Mouse (Mus musculus) cerebellum, postnatal 10 days (tissue): Measurements from ENCODE around the gene Epas1.

Experiments
- DNase-seq, 2 experiments: peaks; one replicate each; pipeline ENCODE4 v3.0.0; 2021; ENCODE audit warnings: mixed read lengths in 2 of 2

The Epas1 gene

DNA sequence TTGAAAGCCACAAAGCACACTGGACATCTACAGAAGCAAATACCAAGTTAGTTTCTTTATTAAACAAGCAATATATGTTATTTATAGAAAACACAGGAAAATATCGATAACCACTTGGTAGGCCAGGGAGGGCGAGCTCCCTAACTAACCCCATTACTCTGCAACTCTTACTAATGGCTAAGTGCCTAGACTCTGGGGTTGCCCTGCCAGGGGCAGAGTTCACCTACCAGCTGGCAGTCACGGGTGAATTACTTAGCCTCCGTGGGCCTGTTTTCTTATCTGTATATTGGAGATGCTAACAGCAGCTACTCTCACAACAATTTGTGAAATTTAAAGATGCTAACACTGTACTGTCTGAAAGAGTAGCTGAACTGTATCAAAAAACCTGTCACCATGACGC, 42.3 kb downstream of the Epas1 start:
- DNase-seq, result no peak

DNA sequence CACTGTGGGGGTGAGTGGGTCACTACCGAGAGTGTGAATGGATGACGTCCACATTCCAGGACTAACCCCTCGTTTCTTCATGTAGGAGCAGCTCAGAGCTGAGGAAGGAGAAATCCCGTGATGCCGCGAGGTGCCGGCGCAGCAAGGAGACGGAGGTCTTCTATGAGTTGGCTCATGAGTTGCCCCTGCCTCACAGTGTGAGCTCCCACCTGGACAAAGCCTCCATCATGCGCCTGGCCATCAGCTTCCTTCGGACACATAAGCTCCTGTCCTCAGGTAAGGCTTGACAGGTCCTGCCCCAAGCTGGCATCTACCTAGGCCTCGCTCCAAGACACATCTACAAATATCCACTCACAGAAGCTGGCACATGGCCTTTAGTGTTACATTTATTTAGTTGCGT, 43.5 kb downstream of the Epas1 start:
- DNase-seq, result no peak

DNA sequence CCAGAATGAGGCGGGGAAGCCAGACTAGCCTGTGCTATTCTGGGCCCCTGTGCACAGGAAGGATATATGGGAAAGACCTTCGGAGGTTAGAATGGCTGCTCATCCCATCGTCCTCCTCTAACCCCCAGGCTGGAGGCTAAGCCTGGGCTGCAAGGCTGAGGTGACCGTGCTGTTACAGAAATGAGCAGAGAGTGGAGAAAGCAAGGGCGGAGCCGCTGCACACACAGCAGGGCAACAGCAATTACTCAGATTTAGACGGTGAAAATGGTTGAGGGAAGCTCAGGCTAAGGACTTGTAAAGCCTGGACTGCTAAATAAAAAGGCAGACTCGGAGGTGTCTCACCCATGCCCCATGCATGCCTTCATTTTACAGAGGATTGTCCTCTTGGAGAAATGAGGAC, 45.0 kb downstream of the Epas1 start:
- no peak for DNase-seq

DNA sequence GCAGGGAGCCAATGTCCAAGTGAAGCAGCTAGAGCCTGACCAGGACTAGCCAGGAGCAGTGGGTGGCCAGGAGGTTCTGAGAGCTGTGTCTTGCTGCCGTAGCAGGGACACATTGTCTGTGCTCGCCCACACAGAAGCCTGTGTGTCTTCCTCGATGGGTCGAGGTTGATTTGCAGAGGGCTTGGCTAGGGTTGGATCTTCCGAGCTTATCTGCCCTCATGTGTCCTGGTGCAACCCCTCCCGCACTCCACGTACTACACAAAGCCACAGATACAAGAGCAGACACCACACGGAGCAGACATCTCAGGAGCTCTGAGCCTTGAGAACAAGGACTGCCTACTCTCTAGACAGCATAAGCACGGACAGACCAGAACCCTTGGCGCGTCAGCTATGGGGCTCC, 45.5 kb downstream of the Epas1 start:
- no peak for DNase-seq

DNA sequence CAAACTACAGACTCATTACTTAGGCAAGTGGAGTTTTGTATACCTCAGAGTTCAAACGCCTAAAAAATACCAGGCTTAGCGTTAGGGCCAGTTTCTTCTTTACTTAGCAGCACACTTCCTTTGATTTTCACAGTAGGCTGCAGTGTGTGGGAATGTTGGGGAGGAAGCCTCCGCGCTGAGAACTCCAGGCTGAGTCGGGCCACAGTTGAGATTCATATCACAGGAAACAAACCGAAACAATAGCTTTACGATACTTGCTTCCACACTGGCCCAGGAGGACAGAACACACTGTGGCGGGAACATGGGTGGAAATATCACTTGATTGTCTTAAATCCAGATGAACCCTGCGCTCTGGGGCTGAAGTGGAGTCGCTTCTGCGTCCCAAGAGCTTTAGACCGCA, 47.0 kb downstream of the Epas1 start:
- no peak for DNase-seq

DNA sequence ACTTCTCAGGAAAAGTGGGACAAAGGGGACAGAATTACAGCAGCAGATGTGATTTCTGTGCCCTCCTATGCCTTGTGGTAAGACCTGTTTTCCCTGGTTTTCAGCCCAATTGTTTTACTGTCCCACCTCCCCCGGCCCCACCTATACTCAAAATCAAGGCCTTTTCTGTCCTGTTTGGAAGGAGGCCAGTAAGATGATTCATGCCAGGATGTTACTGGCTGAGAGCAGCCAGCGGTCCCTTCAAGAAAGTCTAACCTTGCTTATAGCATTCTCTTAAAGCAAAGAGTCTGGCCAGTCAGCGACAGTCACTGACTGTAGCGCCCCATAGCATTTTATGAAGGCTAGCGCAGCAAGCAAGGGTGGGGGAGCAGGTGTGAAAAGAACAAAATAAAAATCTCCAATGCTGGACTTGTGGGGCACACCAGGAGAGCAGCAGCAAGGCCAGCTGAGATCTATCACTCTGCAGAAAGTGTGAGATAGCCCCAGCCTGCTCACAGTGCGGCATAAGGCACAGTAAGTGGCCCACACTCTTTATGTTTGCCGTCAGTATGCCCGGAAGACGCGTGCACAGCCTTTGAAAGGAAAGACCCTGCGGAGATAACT, 47.8 kb downstream of the Epas1 start:
- peak; percentile 48 to 50 for DNase-seq

DNA sequence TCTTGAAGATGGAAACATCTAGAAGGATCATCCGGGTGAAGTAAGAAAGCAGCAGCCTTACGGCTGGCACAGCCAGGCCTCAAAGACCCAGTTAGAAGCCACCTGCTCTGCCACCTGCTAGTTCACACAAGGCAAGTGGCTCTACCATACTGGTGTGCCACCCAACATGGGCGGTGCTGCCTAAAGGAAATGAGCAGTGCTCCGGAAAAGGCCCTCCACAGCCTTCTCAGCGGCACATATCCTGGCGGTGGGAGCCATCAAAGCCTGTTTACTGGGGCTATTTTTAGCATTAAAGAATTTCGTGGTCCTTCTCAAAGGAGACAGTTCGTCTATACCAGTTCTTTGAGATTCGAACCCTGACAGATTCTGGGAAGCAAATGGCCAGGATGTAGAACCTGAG, 48.4 kb downstream of the Epas1 start:
- peak; percentile 33 to 41 for DNase-seq

DNA sequence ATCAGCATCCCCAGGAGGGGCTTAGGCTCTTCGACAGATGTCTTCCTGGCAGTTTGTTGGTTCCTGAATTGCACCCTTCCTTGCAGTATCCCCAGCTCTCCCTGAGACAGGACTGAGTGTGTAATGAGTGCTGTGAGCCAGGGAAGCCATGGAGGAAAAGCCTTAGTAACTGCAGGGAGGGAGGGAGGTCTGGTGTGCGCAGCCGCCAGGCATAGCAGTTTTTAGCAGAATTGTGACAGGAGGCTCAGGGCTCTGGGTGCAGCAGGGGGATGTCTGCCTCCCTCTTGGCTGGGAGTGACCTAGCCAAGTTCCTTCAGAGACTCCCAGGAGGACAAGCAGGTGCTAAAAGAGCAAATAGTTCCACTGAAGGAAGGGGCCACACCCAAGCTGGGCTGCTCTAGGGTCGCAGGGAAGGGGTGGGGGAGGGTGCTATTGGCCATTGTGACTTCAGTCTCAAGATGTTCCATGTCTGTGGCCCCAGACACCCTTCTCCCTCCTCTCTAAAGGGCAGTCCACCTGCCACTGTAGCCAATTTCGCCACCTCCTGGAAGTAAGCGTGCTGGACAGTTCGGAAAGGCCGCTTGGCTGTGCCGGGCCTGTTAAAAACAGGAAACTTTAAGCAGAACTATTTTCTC, 49.0 kb downstream of the Epas1 start:
- peak; percentile 36 to 45 for DNase-seq

DNA sequence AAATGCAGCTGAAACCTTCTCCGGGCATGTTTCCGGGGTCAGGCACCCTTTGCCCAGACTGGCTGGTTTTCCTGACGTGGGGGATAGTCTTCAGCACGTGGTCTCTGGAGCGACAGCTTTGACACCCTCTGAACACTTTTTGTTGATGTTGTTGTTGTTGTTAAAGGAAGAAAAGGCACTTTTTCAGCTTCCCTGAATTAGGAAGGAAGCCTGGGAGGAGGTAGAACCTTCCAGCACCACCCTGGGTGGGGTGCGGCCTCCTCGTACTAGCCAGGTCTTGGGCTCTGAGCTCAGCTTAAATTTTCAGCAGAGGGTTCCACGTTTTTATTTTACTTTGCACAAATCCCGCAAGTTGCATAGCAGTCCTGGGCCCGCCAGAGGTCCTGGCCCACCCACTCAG, 49.6 kb downstream of the Epas1 start:
- no peak for DNase-seq

DNA sequence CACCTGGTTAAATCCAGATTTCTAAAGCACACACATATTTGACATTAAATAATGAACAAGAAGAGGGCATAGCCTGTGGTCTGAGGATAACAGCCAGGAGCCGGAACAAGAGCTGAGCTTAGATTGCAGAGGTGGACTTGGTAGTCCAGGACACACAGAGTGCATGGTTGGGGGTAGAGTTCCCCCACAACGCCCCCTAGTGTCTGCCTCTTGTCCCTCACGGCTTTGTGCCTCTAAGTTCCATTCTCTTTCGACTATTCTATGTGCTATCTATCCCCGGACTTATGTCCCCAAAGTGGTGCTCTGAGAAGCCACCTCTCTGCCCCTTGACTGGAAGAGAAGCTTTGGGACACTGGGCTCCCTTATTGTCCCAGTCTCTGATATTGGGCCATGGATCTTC, 50.2 kb downstream of the Epas1 start:
- DNase-seq, result no peak

DNA sequence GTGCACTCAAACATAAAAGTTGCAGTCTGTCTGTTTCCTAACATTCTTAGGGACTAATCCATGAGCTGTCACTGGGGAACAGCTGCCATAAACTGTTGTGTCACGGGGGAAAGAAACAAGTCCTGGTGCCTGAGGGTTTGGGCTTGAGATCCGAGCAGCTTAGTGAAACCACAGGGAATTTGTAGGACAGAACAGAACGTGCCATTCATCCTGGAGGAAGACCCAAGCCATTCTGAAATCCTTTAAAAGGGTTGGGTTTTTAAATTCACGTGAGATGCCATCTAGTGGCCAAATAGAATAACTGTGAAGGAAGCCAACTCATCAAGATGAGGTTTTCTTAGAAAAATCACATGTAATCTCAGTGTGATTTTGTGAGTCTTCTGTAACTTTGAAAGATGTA, 58.5 kb downstream of the Epas1 start:
- DNase-seq, result peak; percentile 33 to 62

DNA sequence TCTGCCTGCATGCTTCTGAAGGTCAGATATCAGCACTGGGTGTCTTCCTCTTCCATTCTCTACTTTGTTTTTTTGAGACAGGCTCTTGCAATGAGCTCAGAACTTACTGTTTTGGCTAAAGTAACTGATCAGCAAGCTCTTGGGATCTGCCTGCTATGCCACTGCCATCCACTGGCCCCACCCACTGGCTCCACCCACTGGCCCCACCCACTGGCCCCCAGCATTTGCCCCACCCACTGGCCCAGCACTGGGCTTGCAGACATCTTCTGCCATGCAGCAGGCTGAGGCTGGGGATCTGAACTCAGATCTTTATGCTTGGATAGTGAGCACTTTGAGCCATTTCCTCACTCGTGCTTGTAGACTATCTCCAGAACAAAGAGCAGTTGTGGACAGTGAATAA, 60.8 kb downstream of the Epas1 start:
- DNase-seq, result no peak

DNA sequence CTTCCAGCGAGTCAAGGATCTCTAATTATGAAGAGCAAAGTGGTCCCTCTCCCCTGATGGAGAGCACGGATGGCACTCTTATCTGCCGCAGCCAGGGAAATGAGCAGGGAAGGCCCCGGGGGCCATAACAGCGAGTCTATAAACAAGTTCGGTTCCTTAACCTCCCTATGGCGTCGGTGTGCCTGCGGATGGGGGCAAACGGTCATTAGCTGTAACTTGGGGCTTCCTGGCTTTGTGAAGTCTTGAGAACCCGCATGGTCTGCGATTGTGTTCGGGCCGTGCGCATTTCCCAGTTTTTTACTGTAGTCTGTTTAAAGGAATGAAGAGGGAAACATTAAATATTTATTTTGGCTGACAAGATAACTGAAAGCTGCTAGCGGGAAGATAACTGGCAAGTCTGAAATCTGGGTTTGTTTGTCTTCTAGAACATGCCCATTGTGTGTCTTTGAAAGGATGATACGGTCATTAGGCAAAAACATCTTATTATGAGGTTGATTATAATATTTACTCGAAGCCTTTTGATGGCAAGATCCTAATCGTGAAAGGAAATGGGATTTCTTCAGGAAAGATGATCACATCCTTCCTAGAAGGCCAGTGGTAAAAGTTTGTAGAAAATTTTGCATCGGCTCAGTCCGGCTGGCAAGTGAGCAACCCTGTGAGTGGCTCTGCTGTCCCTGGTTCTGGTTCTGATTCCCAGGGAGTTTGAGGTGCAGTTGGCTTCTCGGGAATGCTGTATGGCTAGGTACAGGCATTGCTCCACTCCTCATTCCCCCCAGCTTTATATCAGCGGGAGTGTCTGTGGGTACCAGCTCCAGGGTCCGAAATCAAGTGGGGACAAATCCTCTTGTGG, 61.7 kb downstream of the Epas1 start:
- no peak for DNase-seq

DNA sequence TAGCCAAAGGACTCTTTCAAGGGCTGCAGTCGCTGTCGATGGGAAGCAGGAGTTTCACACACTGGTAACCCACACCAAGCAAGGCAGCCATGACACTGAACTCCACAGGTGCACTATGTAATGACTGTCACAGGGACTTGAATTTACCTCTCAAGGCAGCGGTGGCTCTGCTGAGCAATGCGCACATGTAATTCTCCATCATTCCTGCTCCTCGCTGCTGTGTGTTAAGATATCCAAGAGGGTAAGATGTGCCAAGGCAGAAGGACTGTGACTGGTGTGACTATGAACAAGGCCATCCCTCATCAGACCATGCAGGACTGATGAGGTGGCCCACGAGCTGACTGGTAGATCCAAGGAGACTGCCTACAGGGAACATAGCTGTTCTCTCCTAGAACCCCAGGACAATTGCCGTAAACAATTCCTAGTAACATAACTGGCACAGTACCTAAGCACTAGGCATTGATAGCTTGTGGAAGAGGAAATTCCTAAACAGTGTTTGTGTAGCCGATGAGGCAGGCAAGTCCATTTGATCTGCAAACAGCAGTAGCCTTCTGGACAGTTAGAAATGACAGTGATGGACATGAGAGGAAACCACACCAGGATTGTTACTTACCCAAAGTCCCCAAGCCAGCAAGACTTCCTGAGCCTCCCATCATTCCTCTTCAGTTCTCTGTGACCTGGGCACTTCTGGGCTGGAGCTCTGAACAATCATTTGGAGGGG, 68.7 kb downstream of the Epas1 start:
- DNase-seq, result no peak

DNA sequence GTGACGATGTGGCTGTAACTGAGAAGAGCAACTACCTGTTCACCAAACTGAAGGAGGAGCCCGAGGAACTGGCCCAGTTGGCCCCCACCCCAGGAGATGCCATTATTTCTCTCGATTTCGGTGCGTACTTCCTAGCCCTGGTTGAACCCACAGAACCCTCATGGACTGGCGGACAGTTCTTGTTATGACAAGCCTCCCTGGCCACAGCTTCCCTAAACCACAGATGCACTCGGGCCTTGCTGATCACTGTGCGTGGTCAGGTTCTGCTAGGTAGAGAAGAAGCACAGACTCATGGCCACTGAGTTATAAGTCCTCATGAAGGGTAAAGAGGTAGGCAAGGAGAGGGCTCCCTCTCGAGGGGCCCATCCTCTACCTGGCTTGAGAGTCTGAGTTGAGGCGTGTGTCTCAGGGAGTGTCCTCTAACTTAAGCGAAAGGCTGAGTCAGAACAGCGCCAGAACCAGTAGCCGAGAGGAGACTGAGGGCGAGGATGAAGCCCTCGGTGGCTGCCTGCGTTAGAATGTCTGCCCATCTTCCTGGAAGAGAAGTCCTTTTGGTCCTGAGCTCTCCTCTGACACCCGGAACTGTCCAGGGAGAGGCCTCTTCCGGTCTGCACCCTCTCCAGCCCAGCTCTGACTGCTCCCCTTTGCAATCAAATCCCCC, 71.1 kb downstream of the Epas1 start:
- no peak for DNase-seq

DNA sequence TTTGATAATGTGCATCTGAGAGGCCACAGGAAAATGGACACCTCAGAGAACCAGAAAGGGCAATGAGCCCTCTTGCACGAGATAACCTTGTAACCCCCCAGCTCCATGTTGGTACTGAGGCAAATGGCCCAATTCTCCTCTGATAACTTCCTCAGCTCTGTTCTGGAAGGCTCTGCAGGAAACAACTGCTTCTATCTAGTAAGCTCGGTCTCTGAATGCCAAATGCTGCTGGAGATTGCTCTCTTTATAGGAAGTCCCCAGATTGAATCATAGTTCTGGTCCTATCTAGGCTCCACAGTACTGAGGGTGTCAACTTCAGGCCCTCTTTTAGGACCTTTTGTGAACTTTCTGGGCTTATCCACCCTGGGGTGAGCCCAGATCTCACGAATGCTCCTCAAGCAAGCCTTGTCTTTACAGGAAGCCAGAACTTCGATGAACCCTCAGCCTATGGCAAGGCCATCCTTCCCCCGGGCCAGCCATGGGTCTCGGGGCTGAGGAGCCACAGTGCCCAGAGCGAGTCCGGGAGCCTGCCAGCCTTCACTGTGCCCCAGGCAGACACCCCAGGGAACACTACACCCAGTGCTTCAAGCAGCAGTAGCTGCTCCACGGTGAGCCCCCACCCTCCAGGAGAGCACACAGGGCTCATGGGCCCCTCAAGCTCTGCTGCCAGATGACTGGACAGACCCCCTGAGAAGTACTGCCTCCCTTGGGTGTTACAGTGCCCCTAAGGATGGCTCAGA, 71.8 kb downstream of the Epas1 start:
- DNase-seq, result no peak

DNA sequence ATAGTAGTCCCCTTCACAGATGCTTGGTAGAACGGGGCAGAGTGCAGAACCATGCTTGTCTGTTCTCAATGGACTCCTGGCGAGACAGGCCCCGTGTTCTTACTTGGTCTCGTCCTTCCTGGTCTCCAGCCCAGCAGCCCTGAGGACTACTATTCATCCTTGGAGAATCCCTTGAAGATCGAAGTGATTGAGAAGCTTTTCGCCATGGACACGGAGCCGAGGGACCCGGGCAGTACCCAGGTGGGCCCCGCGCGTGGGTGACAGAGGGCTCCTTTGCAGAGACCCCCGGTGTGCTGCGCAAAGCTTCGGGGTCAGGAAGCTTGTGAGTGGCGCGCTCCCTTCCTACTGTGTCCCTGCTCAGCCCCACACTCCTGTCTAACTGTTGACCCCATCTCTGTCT, 72.9 kb downstream of the Epas1 start:
- DNase-seq, result no peak

DNA sequence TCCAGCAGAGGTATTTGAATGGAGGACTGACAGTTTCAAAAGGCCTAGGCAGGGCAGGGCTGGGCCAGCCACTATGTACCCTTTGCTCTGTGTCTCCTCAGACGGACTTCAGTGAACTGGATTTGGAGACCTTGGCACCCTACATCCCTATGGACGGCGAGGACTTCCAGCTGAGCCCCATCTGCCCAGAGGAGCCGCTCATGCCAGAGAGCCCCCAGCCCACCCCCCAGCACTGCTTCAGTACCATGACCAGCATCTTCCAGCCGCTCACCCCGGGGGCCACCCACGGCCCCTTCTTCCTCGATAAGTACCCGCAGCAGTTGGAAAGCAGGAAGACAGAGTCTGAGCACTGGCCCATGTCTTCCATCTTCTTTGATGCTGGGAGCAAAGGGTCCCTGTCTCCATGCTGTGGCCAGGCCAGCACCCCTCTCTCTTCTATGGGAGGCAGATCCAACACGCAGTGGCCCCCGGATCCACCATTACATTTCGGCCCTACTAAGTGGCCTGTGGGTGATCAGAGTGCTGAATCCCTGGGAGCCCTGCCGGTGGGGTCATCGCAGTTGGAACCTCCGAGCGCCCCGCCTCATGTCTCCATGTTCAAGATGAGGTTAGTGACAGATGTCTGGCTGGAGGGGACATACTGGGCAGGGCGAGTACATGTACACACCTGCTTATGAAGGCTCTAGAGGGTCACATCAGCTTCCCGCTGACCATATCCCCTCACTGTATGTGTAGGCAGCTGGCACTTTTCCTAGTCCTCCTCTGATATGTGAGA, 74.1 kb downstream of the Epas1 start:
- DNase-seq, result no peak

DNA sequence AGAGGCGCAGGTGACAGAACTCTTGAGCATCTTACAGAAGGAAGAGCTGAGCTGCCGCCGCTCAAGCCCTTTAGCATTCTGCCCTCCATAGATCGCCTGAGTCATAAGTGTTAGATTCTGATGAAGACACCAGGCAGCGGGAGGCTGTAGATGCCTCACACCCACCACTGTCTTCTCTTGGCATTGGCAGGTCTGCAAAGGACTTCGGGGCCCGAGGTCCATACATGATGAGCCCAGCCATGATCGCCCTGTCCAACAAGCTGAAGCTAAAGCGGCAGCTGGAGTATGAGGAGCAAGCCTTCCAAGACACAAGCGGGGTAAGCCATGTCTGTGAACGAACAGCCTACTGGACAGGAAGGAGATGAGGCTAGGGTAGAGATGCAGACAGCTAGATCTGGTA, 75.0 kb downstream of the Epas1 start:
- no peak for DNase-seq

DNA sequence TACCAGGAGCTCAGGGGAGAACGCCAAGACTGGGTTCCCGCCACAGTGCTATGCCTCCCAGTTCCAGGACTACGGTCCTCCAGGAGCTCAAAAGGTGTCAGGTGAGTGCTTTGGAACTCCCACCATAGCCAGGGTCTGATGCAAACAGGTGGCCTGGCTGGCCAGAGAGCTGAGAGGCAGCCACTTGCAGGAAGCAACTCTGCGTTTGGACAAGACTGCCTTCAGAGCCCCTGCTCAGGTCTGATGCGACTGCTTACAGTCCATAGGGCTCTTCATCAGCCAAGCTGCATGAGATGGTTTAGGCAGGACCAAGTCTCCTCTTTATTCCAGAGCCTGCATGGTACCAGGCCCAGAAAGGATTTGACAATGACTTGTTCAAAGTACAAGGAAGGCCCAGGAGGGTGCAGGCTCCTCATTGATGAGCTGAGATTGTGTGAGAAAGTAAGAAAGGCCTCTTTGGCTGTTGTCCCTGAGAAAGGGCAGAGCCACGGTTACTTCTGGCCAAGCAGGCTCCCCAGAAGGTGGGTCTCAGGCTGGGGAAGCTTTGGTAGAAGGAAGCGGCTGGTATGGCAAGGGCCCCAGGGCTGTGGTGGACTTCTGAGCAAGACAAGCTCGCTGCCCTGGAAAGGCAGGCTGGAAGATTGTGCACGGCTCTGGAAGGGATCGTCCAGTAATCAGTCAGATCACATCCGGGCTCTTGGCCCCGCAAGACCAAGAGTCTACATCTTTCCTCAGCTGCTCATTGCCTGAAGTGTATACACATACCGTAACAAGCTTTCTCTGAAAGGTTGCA, 76.1 kb downstream of the Epas1 start:
- DNase-seq, result no peak

DNA sequence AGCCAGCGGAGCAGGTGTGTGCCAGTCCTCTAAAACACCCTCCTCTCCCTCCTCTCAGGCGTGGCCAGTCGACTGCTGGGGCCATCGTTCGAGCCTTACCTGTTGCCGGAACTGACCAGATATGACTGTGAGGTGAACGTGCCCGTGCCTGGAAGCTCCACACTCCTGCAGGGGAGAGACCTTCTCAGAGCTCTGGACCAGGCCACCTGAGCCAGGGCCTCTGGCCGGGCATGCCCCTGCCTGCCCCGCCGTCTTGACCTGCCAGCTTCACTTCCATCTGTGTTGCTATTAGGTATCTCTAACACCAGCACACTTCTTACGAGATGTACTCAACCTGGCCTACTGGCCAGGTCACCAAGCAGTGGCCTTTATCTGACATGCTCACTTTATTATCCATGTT, 77.4 kb downstream of the Epas1 start:
- no peak for DNase-seq
